Mouse (Mus musculus) midbrain, embryonic 13.5 days (tissue): ENCODE results near the gene Catsperd. TPM values are rescaled to one million over a fixed set of nuclear protein-coding genes. Genes with fewer than 3 reads are reported as not detected.
"Not testable (repeated sequence)": the region's sequence is repeated elsewhere in the genome, so short reads cannot be mapped to it uniquely, and the experiment has no call there.

ENCODE experiments used
- ATAC-seq: fragments of 200-750 bp; cut with Nextera tagmentation; 2 replicates; pipeline ENCODE4 v1.8.0; 2017; ENCODE audit warnings: mild to moderate bottlenecking, moderate TSS enrichment, moderate library complexity
- H3K27ac ChIP-seq: fragments of 300-500 bp; sonication (generic); 2 replicates; pipeline ENCODE4 v1.5.1; 2015; ENCODE audit warnings: inconsistent platforms, mild to moderate bottlenecking, moderate library complexity
- H3K27me3 ChIP-seq: fragments of 300-500 bp; sonication (generic); 2 replicates; pipeline ENCODE4 v1.6.1; 2015; ENCODE audit warnings: mild to moderate bottlenecking, inconsistent platforms
- H3K36me3 ChIP-seq: fragments of 300-500 bp; sonication (generic); 2 replicates; pipeline ENCODE4 v1.6.1; 2015; ENCODE audit warnings: mild to moderate bottlenecking, inconsistent platforms
- H3K4me1 ChIP-seq: fragments of 300-500 bp; sonication (generic); replicated peaks from 2 replicates; pipeline ENCODE4 v1.6.1; 2015; ENCODE audit warnings: inconsistent platforms
- H3K4me2 ChIP-seq: fragments of 300-500 bp; sonication (generic); replicated peaks from 2 replicates; pipeline ENCODE4 v1.6.1; 2015; ENCODE audit warnings: moderate library complexity, mild to moderate bottlenecking, inconsistent platforms
- H3K4me3 ChIP-seq: fragments of 300-500 bp; sonication (generic); replicated peaks from 2 replicates; pipeline ENCODE4 v1.5.1; 2015; ENCODE audit warnings: mild to moderate bottlenecking, inconsistent platforms
- H3K9ac ChIP-seq: fragments of 300-500 bp; sonication (generic); replicated peaks from 2 replicates; pipeline ENCODE4 v1.6.1; 2015; ENCODE audit warnings: mild to moderate bottlenecking, inconsistent platforms
- H3K9me3 ChIP-seq: fragments of 300-500 bp; sonication (generic); 2 replicates; pipeline ENCODE4 v1.6.1; 2016; ENCODE audit warnings: mild to moderate bottlenecking, inconsistent platforms
- WGBS: fragments of 180-500 bp; shearing (Covaris S2); methylation state at CpG from one replicate; pipeline ENCODE4 v1.1.7; 2015; 5-methylcytosine and 5-hydroxymethylcytosine counted together
- polyA plus RNA-seq: library from polyadenylated mRNA; unstranded; fragments of >200 nt; fragmentation: Nextera tagmentation; extraction: Ambion mirVana; gene quantifications from 2 replicates; pipeline ENCODE4 v1.2.1, GENCODE M21; 2015

Gene Catsperd
- polyA plus RNA-seq, 1 experiment from 2014 or later = 2.0 TPM

GRCm38 (mm10) chr17:56604070-56604380 lies 23.9 kb upstream of the Catsperd start:
- H3K9me3 ChIP-seq = no peaks in the 10 kb centered on the region
- no peak overlapping the region for H3K4me2 ChIP-seq

GRCm38 (mm10) chr17:56604422-56604821 lies 23.5 kb upstream of the Catsperd start:
- 93% methylated on average over 3 of the region's 3 CpGs for WGBS
- no peak for ATAC-seq
- H3K9me3 ChIP-seq = no peaks in the 10 kb centered on the region

More at GRCm38 (mm10) chr17:56604070-56604380, 23.9 kb upstream of the Catsperd start:
- Histone ChIP-seq H3K4me3 (no peak overlapping the region), H3K27me3 (no peaks in the 10 kb centered on the region), H3K36me3 (peaks cover 87% of the 10 kb centered on the region), H3K9ac (no peak overlapping the region), H3K4me1 (peaks cover 14% of the 10 kb centered on the region), H3K27ac (no peak overlapping the region)
- 92% methylated on average over 9 of the region's 9 CpGs for WGBS
- ATAC-seq = no peak

GRCm38 (mm10) chr17:56605431-56605830 lies 22.5 kb upstream of the Catsperd start:
- peaks cover 20% of the 10 kb centered on the region for H3K4me1 ChIP-seq
- H3K27ac ChIP-seq = no peak overlapping the region
- H3K9ac ChIP-seq = no peak overlapping the region
- no peak overlapping the region for H3K4me2 ChIP-seq
- WGBS = 91% methylated on average over 9 of the region's 9 CpGs
- no peaks in the 10 kb centered on the region for H3K9me3 ChIP-seq
- ATAC-seq = no peak
- no peak overlapping the region for H3K4me3 ChIP-seq
- no peaks in the 10 kb centered on the region for H3K27me3 ChIP-seq
- H3K36me3 ChIP-seq = peaks cover 74% of the 10 kb centered on the region

More at GRCm38 (mm10) chr17:56604422-56604821, 23.5 kb upstream of the Catsperd start:
- Histone ChIP-seq H3K27ac (no peak overlapping the region), H3K36me3 (peaks cover 84% of the 10 kb centered on the region), H3K4me2 (no peak overlapping the region), H3K4me3 (no peak overlapping the region), H3K27me3 (no peaks in the 10 kb centered on the region), H3K4me1 (peaks cover 16% of the 10 kb centered on the region), H3K9ac (no peak overlapping the region)

- H3K27me3 ChIP-seq = no peaks in the 10 kb centered on the region
- H3K36me3 ChIP-seq = peaks cover 52% of the 10 kb centered on the region
- H3K9ac ChIP-seq = no peak overlapping the region
- H3K9me3 ChIP-seq = no peaks in the 10 kb centered on the region
- no peak overlapping the region for H3K4me2 ChIP-seq
- ATAC-seq = no peak
- 70% methylated on average over 3 of the region's 3 CpGs for WGBS
- no peak overlapping the region for H3K27ac ChIP-seq
- no peak overlapping the region for H3K4me3 ChIP-seq
- peaks cover 37% of the 10 kb centered on the region for H3K4me1 ChIP-seq
These were observed 20.4 kb upstream of the Catsperd start for GRCm38 (mm10) chr17:56607521-56608062.

- H3K27ac ChIP-seq = peak overlapping the region; percentile 77
- H3K4me2 ChIP-seq = peak overlapping the region; percentile 78
- H3K4me3 ChIP-seq = peak overlapping the region; percentile 64
- H3K9me3 ChIP-seq = no peaks in the 10 kb centered on the region
- H3K9ac ChIP-seq = peak overlapping the region; percentile 78
- peaks cover 37% of the 10 kb centered on the region for H3K4me1 ChIP-seq
- 75% methylated on average over 5 of the region's 5 CpGs for WGBS
- no peaks in the 10 kb centered on the region for H3K27me3 ChIP-seq
- ATAC-seq = no peak
- H3K36me3 ChIP-seq = peaks cover 41% of the 10 kb centered on the region
These were observed 19.2 kb upstream of the Catsperd start for GRCm38 (mm10) chr17:56608699-56609098.

- Histone ChIP-seq H3K27ac (peak within 1 kb of the TSS; percentile 77), H3K27me3 (no peaks in the 10 kb centered on the region), H3K9ac (peak within 1 kb of the TSS; percentile 78), H3K4me1 (peaks cover 44% of the 10 kb centered on the region), H3K36me3 (peaks cover 36% of the 10 kb centered on the region), H3K9me3 (no peaks in the 10 kb centered on the region), H3K4me3 (peak within 1 kb of the TSS; percentile 64), H3K4me2 (peak within 1 kb of the TSS; percentile 78)
- ATAC-seq = peak; percentile 90
- WGBS = under 1% methylated on average over 44 of the region's 44 CpGs
These were observed 18.3 kb upstream of the Catsperd start, which contains the start of gene 2410015M20Rik for GRCm38 (mm10) chr17:56609452-56610171. TSS of gene 2410015M20Rik (minus strand) at chr17:56609771.

GRCm38 (mm10) chr17:56611323-56611722 lies 16.6 kb upstream of the Catsperd start:
- H3K9ac ChIP-seq = no peak overlapping the region
- peaks cover 57% of the 10 kb centered on the region for H3K4me1 ChIP-seq

GRCm38 (mm10) chr17:56611861-56612564 lies 15.9 kb upstream of the Catsperd start:
- H3K4me3 ChIP-seq = no peak overlapping the region
- H3K36me3 ChIP-seq = peaks cover 36% of the 10 kb centered on the region
- H3K4me1 ChIP-seq = peaks cover 57% of the 10 kb centered on the region
- 14% methylated on average over 13 of the region's 14 CpGs for WGBS
- H3K9ac ChIP-seq = no peak overlapping the region
- no peaks in the 10 kb centered on the region for H3K9me3 ChIP-seq
- no peak overlapping the region for H3K27ac ChIP-seq
- H3K4me2 ChIP-seq = 0 out of 2 replicates have a peak overlapping the region, but pooled peaks have one; percentile 2
- no peak for ATAC-seq
- H3K27me3 ChIP-seq = no peaks in the 10 kb centered on the region

More at GRCm38 (mm10) chr17:56611323-56611722, 16.6 kb upstream of the Catsperd start:
- no peaks in the 10 kb centered on the region for H3K9me3 ChIP-seq
- peaks cover 36% of the 10 kb centered on the region for H3K36me3 ChIP-seq
- H3K4me3 ChIP-seq = no peak overlapping the region
- H3K27me3 ChIP-seq = no peaks in the 10 kb centered on the region
- H3K4me2 ChIP-seq = no peak overlapping the region
- WGBS = 76% methylated on average over 2 of the region's 2 CpGs
- H3K27ac ChIP-seq = no peak overlapping the region
- no peak for ATAC-seq

- not testable (repeated sequence) for H3K27ac ChIP-seq, ATAC-seq, H3K9me3 ChIP-seq, H3K27me3 ChIP-seq, H3K9ac ChIP-seq, H3K4me3 ChIP-seq, H3K4me2 ChIP-seq
- peaks cover 55% of the 10 kb centered on the region for H3K4me1 ChIP-seq
- WGBS = 81% methylated on average over 10 of the region's 10 CpGs
- peaks cover 36% of the 10 kb centered on the region for H3K36me3 ChIP-seq
These were observed 15.4 kb upstream of the Catsperd start for GRCm38 (mm10) chr17:56612565-56612939.

GRCm38 (mm10) chr17:56613236-56613844 lies 14.6 kb upstream of the Catsperd start, which contains the start of gene Rpl36:
TSS of gene Rpl36 (plus strand) at chr17:56613416.
- Histone ChIP-seq H3K27ac (peak within 1 kb of the TSS; percentile 93), H3K4me3 (peak within 1 kb of the TSS; percentile 73), H3K4me1 (peaks cover 49% of the 10 kb centered on the region), H3K27me3 (no peaks in the 10 kb centered on the region), H3K9ac (peak within 1 kb of the TSS; percentile 81), H3K9me3 (no peaks in the 10 kb centered on the region), H3K4me2 (peak within 1 kb of the TSS; percentile 83), H3K36me3 (peaks cover 41% of the 10 kb centered on the region)
- ATAC-seq = peak; percentile 69
- WGBS = under 1% methylated on average over 51 of the region's 52 CpGs

- peaks cover 44% of the 10 kb centered on the region for H3K4me1 ChIP-seq
- peak overlapping the region; percentile 73 for H3K4me3 ChIP-seq
- peak overlapping the region; percentile 93 for H3K27ac ChIP-seq
- peak overlapping the region; percentile 83 for H3K4me2 ChIP-seq
- not testable (repeated sequence) for H3K9me3 ChIP-seq, ATAC-seq, H3K27me3 ChIP-seq
- under 1% methylated on average over 26 of the region's 26 CpGs for WGBS
- H3K9ac ChIP-seq = peak overlapping the region; percentile 81
- peaks cover 47% of the 10 kb centered on the region for H3K36me3 ChIP-seq
These were observed 14.1 kb upstream of the Catsperd start for GRCm38 (mm10) chr17:56613893-56614292.
